Mouse (Mus musculus) lung, embryonic 16.5 days (tissue): ENCODE measurements at regions not wholly inside any gene's neighbourhood (a gene's known extent, or its start where the extent isn't known, plus 50 kb on each side); places are given as distances from the start of the nearest gene placed in this dataset.
A peak's percentile ranks its signal among the peaks of the same experiment; 100 is the strongest.

Source experiments
- ATAC-seq: fragments of 200-750 bp; cut with Nextera tagmentation; 2 replicates; pipeline ENCODE4 v1.8.0; 2017; ENCODE audit warnings: low read depth, mild to moderate bottlenecking, moderate library complexity
- H3K27ac ChIP-seq: fragments of 300-500 bp; sonication (generic); 2 replicates; pipeline ENCODE4 v1.5.1; 2014; ENCODE audit warnings: mild to moderate bottlenecking, control low read depth, low read length
- H3K27me3 ChIP-seq: fragments of 300-500 bp; sonication (generic); 2 replicates; pipeline ENCODE4 v1.6.1; 2014; ENCODE audit warnings: low read depth, low read length, mixed read lengths; ENCODE audit not compliant: control insufficient read depth, insufficient read depth
- H3K36me3 ChIP-seq: fragments of 300-500 bp; sonication (generic); 2 replicates; pipeline ENCODE4 v1.6.1; 2014; ENCODE audit warnings: low read length; ENCODE audit not compliant: control insufficient read depth, insufficient read depth
- H3K4me1 ChIP-seq: fragments of 300-500 bp; sonication (generic); replicated peaks from 2 replicates; pipeline ENCODE4 v1.6.1; 2014; ENCODE audit warnings: low read length, mixed read lengths; ENCODE audit not compliant: control insufficient read depth, insufficient read depth
- H3K4me2 ChIP-seq: fragments of 300-500 bp; sonication (generic); 2 replicates; pipeline ENCODE4 v1.6.1; 2014; ENCODE audit warnings: low read depth, low read length, control low read depth
- H3K4me3 ChIP-seq: fragments of 300-500 bp; sonication (generic); 2 replicates; pipeline ENCODE4 v1.5.1; 2014; ENCODE audit warnings: mild to moderate bottlenecking, low read length, control low read depth
- H3K9ac ChIP-seq: fragments of 300-500 bp; sonication (generic); 2 replicates; pipeline ENCODE4 v1.6.1; 2014; ENCODE audit warnings: low read length, control low read depth
- H3K9me3 ChIP-seq: fragments of 300-500 bp; sonication (generic); 2 replicates; pipeline ENCODE4 v1.6.1; 2016; ENCODE audit warnings: low read length; ENCODE audit not compliant: control insufficient read depth
- WGBS: fragments of 180-500 bp; shearing (Covaris S2); extraction: QIAGEN DNeasy Blood & Tissue Kit; methylation state at CpG from one replicate; pipeline ENCODE4 v1.1.7; 2014; 5-methylcytosine and 5-hydroxymethylcytosine counted together

DNA sequence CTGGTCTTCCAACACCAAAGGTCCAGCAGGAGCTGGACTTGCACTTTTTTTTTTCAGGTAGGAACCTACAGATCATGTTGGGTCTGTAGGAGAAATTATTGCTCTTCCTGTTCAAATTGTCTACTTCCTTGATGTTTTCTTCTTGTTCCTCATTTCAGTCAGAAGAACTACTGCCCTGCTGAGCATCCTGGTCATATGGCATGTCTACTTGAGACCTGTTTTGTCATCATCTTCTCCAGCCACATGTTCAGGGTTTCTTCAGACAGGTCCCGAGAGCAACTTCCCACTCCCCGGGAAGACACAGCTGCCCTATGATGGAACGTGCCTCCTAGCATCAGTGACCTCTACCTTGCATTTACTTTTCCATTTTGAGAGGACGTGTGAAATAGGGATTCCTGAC is 132.6 kb upstream of the Klf4 start:
- no peaks in the 10 kb centered on the region for H3K4me1 ChIP-seq
- H3K9ac ChIP-seq = no peak overlapping the region
- H3K27ac ChIP-seq = no peak overlapping the region
- ATAC-seq = no peak
- H3K4me2 ChIP-seq = no peak overlapping the region
- H3K36me3 ChIP-seq = no peaks in the 10 kb centered on the region
- no peaks in the 10 kb centered on the region for H3K27me3 ChIP-seq
- 68% methylated on average over 4 of the region's 4 CpGs for WGBS
- no peaks in the 10 kb centered on the region for H3K9me3 ChIP-seq
- H3K4me3 ChIP-seq = no peak overlapping the region

GRCm38 (mm10) chr4:55663856-55664255 is 131.6 kb upstream of the Klf4 start:
- Histone ChIP-seq H3K4me2 (no peak overlapping the region), H3K9ac (no peak overlapping the region), H3K27me3 (no peaks in the 10 kb centered on the region), H3K4me3 (no peak overlapping the region), H3K4me1 (no peaks in the 10 kb centered on the region), H3K9me3 (no peaks in the 10 kb centered on the region), H3K36me3 (no peaks in the 10 kb centered on the region), H3K27ac (no peak overlapping the region)
- ATAC-seq = no peak
- 30% methylated on average over 5 of the region's 5 CpGs for WGBS

GRCm38 (mm10) chr4:55662041-55662440 is 129.8 kb upstream of the Klf4 start:
- no peak overlapping the region for H3K4me3 ChIP-seq
- H3K9ac ChIP-seq = no peak overlapping the region
- no peaks in the 10 kb centered on the region for H3K9me3 ChIP-seq
- no peak overlapping the region for H3K27ac ChIP-seq
- H3K4me2 ChIP-seq = no peak overlapping the region
- H3K4me1 ChIP-seq = no peaks in the 10 kb centered on the region
- WGBS = 61% methylated on average over 5 of the region's 5 CpGs
- H3K36me3 ChIP-seq = no peaks in the 10 kb centered on the region
- H3K27me3 ChIP-seq = no peaks in the 10 kb centered on the region
- no peak for ATAC-seq

DNA sequence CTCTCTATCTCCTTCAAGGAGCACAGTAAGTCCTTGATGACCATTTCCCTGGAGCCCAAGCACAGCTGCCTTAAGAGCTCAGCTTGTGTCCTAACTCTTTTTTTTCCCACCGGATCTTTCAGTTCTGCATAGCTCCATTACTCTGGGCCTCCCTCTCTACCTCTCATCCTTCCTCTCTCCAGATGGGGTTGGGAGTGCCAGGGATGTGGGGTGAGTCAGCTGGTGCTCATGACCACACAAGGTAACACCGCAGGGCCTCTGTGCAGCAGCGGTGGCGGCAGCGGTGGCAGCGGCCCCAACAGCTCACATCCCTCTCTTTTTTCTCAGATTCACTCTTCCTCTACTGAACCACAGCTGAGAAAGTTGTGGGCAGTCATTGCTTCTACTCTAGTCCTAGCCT is 126.6 kb upstream of the Klf4 start:
- no peak overlapping the region for H3K4me2 ChIP-seq
- no peak for ATAC-seq
- H3K9me3 ChIP-seq = no peaks in the 10 kb centered on the region
- no peak overlapping the region for H3K9ac ChIP-seq
- 90% methylated on average over 6 of the region's 6 CpGs for WGBS
- no peak overlapping the region for H3K4me3 ChIP-seq
- no peaks in the 10 kb centered on the region for H3K36me3 ChIP-seq
- no peak overlapping the region for H3K27ac ChIP-seq
- H3K27me3 ChIP-seq = no peaks in the 10 kb centered on the region
- no peaks in the 10 kb centered on the region for H3K4me1 ChIP-seq

DNA sequence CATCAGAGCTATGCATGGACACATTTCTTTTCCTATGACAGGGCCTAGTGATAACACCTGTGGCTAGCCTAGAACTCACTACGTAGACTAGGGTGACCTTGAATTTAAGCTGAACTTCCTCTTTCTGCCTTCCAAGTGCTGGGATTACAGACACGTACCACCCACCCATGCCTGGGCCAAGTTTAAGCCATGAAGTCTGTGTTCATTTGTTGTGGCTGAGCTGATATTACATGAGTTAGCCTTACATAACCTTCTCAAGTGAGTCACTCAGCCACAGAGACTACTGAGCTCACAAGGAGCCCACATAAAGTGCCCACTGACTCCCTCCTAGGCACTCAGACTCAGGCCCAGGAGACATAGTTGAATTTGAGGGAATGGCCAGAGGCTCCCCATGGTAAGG is 123.1 kb upstream of the Klf4 start:
- peaks cover 7% of the 10 kb centered on the region; the same call in 1 of the 2 replicates for H3K27me3 ChIP-seq
- no peak overlapping the region for H3K27ac ChIP-seq
- H3K9me3 ChIP-seq = no peaks in the 10 kb centered on the region
- no peak overlapping the region for H3K4me3 ChIP-seq
- H3K4me1 ChIP-seq = peaks cover 9% of the 10 kb centered on the region
- WGBS = 83% methylated on average over 2 of the region's 2 CpGs
- no peak overlapping the region for H3K9ac ChIP-seq
- no peaks in the 10 kb centered on the region for H3K36me3 ChIP-seq
- no peak overlapping the region for H3K4me2 ChIP-seq
- no peak for ATAC-seq

- Histone ChIP-seq H3K4me3 (no peak overlapping the region), H3K4me1 (peaks cover 9% of the 10 kb centered on the region)
- WGBS = 59% methylated on average over 5 of the region's 5 CpGs
Measured at GRCm38 (mm10) chr4:55652628-55653027, 120.4 kb upstream of the Klf4 start.

DNA sequence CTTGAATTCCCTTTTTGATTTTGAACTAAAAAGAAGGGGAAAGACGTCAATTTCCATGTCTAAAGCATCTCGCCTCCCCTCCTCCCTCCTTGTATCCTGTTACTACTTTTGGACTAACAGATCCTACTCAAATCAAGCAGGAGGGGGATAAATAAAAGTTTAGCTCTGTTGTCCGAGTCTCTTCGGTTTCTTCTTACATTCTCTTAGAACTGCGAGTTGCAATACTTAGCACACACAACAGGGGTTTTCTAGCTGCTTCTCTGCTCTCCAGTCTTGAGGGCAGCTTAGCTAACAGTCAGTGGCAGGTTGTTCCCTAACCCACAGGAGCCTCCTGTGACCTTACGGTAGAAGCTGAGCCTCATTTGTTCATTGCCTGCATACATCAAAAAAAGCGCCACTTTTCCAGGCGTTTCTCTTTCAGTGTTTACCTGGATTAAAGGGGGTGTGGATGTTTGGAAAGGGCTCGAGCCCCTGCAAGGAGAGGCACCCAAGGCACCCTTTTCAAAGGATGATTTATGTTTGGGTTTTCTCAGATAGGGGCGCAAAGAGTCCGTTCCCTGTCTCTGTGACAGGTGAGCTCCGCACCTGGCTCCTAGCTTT is 119.6 kb upstream of the Klf4 start:
- 5% methylated on average over 12 of the region's 12 CpGs for WGBS
- Histone ChIP-seq H3K9ac (peak overlapping the region; percentile 69), H3K27me3 (peaks cover 7% of the 10 kb centered on the region; the same call in 1 of the 2 replicates), H3K4me1 (peaks cover 9% of the 10 kb centered on the region), H3K9me3 (no peaks in the 10 kb centered on the region), H3K36me3 (no peaks in the 10 kb centered on the region), H3K27ac (peak overlapping the region; percentile 89), H3K4me3 (peak overlapping the region; percentile 62), H3K4me2 (peak overlapping the region; percentile 78)
- ATAC-seq = no peak; the same call in 1 of the 2 replicates

More at GRCm38 (mm10) chr4:55652628-55653027, 120.4 kb upstream of the Klf4 start:
- Histone ChIP-seq H3K9me3 (no peaks in the 10 kb centered on the region), H3K9ac (no peak overlapping the region; the same call in 1 of the 2 replicates), H3K27ac (no peak overlapping the region), H3K36me3 (no peaks in the 10 kb centered on the region), H3K27me3 (peaks cover 7% of the 10 kb centered on the region; the same call in 1 of the 2 replicates), H3K4me2 (no peak overlapping the region)
- no peak for ATAC-seq

DNA sequence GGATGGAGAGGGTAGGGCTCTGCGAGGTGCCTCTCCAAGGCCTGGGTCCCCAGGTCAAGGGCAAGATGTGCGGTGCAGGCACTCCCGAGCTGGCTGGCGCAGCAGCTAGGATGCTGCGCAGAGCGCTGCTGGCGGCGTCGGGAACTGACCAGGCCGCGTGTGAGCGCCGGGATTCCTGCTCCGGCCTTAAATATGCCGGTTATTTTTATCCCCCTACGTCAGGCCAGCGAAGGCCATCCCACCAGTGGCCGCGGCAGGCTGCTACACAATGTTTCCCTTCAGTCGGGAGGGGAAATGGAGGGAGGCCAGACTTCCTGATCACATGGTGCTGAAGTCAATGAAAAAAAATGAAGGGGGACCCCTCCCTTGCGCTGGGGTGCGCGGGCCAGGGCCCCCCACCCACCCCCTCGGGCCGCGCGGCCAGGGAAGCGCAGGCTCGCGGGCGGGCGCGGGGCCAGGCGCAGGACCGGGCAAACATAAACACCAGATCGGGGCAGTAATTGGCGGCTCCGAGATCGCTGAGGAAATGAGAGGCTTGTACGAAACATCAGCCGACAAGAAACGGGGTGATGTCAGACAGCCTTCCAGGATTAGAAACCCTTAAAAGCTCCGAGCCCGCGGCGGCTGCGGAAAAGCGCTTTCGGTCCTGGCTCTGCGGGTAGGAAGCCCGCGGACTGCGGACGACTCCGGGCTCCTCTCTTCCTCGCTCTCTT is 118.9 kb upstream of the Klf4 start:
- WGBS = 0% methylated on average over 55 of the region's 56 CpGs
- H3K9ac ChIP-seq = peak overlapping the region; percentile 69
- ATAC-seq = peak; percentile 97

GRCm38 (mm10) chr4:55650186-55650585 is 117.9 kb upstream of the Klf4 start:
- WGBS = 37% methylated on average over 7 of the region's 7 CpGs
- Histone ChIP-seq H3K4me3 (no peak overlapping the region), H3K4me2 (no peak overlapping the region), H3K27me3 (peaks cover 7% of the 10 kb centered on the region; the same call in 1 of the 2 replicates), H3K4me1 (peaks cover 9% of the 10 kb centered on the region), H3K36me3 (no peaks in the 10 kb centered on the region), H3K27ac (no peak overlapping the region), H3K9ac (no peak overlapping the region), H3K9me3 (no peaks in the 10 kb centered on the region)
- no peak for ATAC-seq

More for the DNA sequence above, 118.9 kb upstream of the Klf4 start:
- H3K27me3 ChIP-seq = peaks cover 7% of the 10 kb centered on the region; the same call in 1 of the 2 replicates
- H3K27ac ChIP-seq = peak overlapping the region; percentile 89
- no peaks in the 10 kb centered on the region for H3K36me3 ChIP-seq
- H3K4me1 ChIP-seq = peaks cover 9% of the 10 kb centered on the region
- no peaks in the 10 kb centered on the region for H3K9me3 ChIP-seq
- H3K4me3 ChIP-seq = peak overlapping the region; percentile 62
- peak overlapping the region; percentile 78 for H3K4me2 ChIP-seq
